Mouse (Mus musculus) embryonic facial prominence, embryonic 11.5 days (tissue): Measurements from ENCODE around the gene Sult6b1. TPM values are rescaled to one million over a fixed set of nuclear protein-coding genes. Genes with fewer than 3 reads are reported as not detected.

Source experiments
- ATAC-seq: fragments of 200-750 bp; cut with Nextera tagmentation; replicated peaks from 2 replicates; pipeline ENCODE4 v1.8.0; 2017; ENCODE audit warnings: low read depth; ENCODE audit not compliant: insufficient number of reproducible peaks, low FRiP score, low TSS enrichment
- DNase-seq: peaks from one replicate; pipeline ENCODE4 v3.0.0-alpha.2; 2015; ENCODE audit warnings: low spot score
- H3K27ac ChIP-seq: fragments of 300-500 bp; sonication (generic); replicated peaks from 2 replicates; pipeline ENCODE4 v1.5.1; 2014; ENCODE audit warnings: mild to moderate bottlenecking, low read depth, low read length, control low read depth
- H3K27me3 ChIP-seq: fragments of 300-500 bp; sonication (generic); 2 replicates; pipeline ENCODE4 v1.6.1; 2014; ENCODE audit warnings: mild to moderate bottlenecking, low read length, moderate library complexity, mixed read lengths; ENCODE audit not compliant: control insufficient read depth, insufficient read depth
- H3K36me3 ChIP-seq: fragments of 300-500 bp; sonication (generic); replicated peaks from 2 replicates; pipeline ENCODE4 v1.6.1; 2014; ENCODE audit warnings: low read depth, mild to moderate bottlenecking, low read length, moderate library complexity, mixed read lengths; ENCODE audit not compliant: control insufficient read depth, insufficient read depth
- H3K4me1 ChIP-seq: fragments of 300-500 bp; sonication (generic); 2 replicates; pipeline ENCODE4 v1.6.1; 2014; ENCODE audit warnings: low read length, mixed read lengths; ENCODE audit not compliant: control insufficient read depth, insufficient read depth
- H3K4me2 ChIP-seq: fragments of 300-500 bp; sonication (generic); 2 replicates; pipeline ENCODE4 v1.6.1; 2014; ENCODE audit warnings: low read depth, mild to moderate bottlenecking, control low read depth, low read length, moderate library complexity
- H3K4me3 ChIP-seq: fragments of 300-500 bp; sonication (generic); 2 replicates; pipeline ENCODE4 v1.5.1; 2014; ENCODE audit warnings: low read depth, low read length, control low read depth
- H3K9ac ChIP-seq: fragments of 300-500 bp; sonication (generic); replicated peaks from 2 replicates; pipeline ENCODE4 v1.6.1; 2014; ENCODE audit warnings: mild to moderate bottlenecking, control low read depth, low read length
- H3K9me3 ChIP-seq: fragments of 300-500 bp; sonication (generic); replicated peaks from 2 replicates; pipeline ENCODE4 v1.6.1; 2016; ENCODE audit warnings: mild to moderate bottlenecking, low read length, inconsistent platforms, mixed read lengths; ENCODE audit not compliant: control insufficient read depth
- WGBS: fragments of 180-500 bp; shearing (Covaris S2); extraction: QIAGEN DNeasy Blood & Tissue Kit; methylation state at CpG from one replicate; pipeline ENCODE4 v1.1.7; 2014; 5-methylcytosine and 5-hydroxymethylcytosine counted together
- polyA plus RNA-seq: library from polyadenylated mRNA; unstranded; fragments of >200 nt; fragmentation: Nextera tagmentation; extraction: Ambion mirVana; gene quantifications from 2 replicates; pipeline ENCODE4 v1.2.1, GENCODE M21; 2014

Gene Sult6b1
- polyA plus RNA-seq, 1 experiment from 2014 or later, result 0.45 TPM

- H3K4me2 ChIP-seq, result no peak overlapping the region
- no peak overlapping the region for H3K27ac ChIP-seq
- no peak overlapping the region for H3K9ac ChIP-seq
- H3K9me3 ChIP-seq, result no peaks in the 10 kb centered on the region
- no peaks in the 10 kb centered on the region for H3K4me1 ChIP-seq
- ATAC-seq, result no peak
- no peak for DNase-seq
- no peak overlapping the region for H3K4me3 ChIP-seq
- 88% methylated on average over 2 of the region's 2 CpGs for WGBS
- H3K27me3 ChIP-seq, result no peaks in the 10 kb centered on the region
- H3K36me3 ChIP-seq, result no peaks in the 10 kb centered on the region
Observed at GRCm38 (mm10) chr17:78903158-78903557, 3.6 kb downstream of the Sult6b1 start.

DNA sequence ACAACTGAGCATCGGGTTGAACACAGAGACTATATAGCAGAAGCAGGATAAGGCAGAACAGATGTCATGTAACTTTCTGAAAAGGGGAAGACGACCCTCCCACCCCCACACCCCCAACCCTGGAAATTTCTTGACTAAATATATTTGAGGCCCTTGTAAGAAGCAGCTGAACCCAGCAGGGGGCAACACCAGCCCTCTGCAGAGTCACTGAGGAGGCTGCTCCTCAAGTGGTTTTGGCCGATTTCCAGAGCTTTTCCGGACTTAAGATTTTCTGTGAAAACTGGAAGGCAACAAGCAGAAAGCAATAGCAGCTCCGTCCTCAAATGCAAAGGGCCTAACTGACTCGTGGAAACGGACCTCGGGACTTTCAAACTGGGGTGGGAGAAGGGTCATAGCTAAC, 11.4 kb downstream of the Sult6b1 start:
- no peak overlapping the region for H3K4me2 ChIP-seq
- H3K27me3 ChIP-seq, result no peaks in the 10 kb centered on the region
- no peaks in the 10 kb centered on the region for H3K9me3 ChIP-seq
- no peaks in the 10 kb centered on the region for H3K4me1 ChIP-seq
- no peaks in the 10 kb centered on the region for H3K36me3 ChIP-seq
- H3K4me3 ChIP-seq, result no peak overlapping the region
- H3K27ac ChIP-seq, result no peak overlapping the region
- peak; percentile 72 for DNase-seq
- no peak overlapping the region for H3K9ac ChIP-seq
- 39% methylated on average over 8 of the region's 8 CpGs for WGBS
- ATAC-seq, result no peak

- H3K9ac ChIP-seq, result no peak overlapping the region
Observed at GRCm38 (mm10) chr17:78894991-78895390, 11.8 kb downstream of the Sult6b1 start.

DNA sequence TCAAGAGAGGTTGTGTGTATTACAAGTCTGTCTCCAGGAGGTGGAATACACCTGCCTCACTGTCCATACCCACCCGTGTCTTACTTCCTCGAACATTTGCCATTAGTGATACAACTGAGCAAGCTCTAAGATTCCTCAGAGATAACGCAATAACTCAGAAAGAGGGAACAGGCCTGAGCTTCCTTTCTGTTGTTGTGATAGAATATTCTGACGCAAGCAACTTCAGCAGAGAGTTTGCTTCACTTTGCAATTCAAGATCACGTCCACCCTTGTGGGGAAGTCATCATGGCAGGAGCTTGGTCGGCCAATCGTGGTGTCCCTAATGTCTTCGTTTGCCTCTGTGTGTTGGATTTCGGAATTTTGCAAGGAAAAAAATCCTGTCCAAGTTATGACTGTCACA, 15.8 kb downstream of the Sult6b1 start:
- Histone ChIP-seq H3K36me3 (no peaks in the 10 kb centered on the region), H3K27me3 (no peaks in the 10 kb centered on the region), H3K4me1 (no peaks in the 10 kb centered on the region), H3K4me2 (no peak overlapping the region), H3K4me3 (no peak overlapping the region), H3K27ac (no peak overlapping the region), H3K9me3 (no peaks in the 10 kb centered on the region), H3K9ac (no peak overlapping the region)
- ATAC-seq (no peak), DNase-seq (no peak)
- WGBS, result 84% methylated on average over 9 of the region's 9 CpGs

More at GRCm38 (mm10) chr17:78894991-78895390, 11.8 kb downstream of the Sult6b1 start:
- H3K4me1 ChIP-seq, result no peaks in the 10 kb centered on the region
- H3K27me3 ChIP-seq, result no peaks in the 10 kb centered on the region
- H3K4me3 ChIP-seq, result no peak overlapping the region
- H3K4me2 ChIP-seq, result no peak overlapping the region
- ATAC-seq (no peak), DNase-seq (no peak)
- no peaks in the 10 kb centered on the region for H3K9me3 ChIP-seq
- no peaks in the 10 kb centered on the region for H3K36me3 ChIP-seq
- 82% methylated on average over 7 of the region's 7 CpGs for WGBS
- H3K27ac ChIP-seq, result no peak overlapping the region

DNA sequence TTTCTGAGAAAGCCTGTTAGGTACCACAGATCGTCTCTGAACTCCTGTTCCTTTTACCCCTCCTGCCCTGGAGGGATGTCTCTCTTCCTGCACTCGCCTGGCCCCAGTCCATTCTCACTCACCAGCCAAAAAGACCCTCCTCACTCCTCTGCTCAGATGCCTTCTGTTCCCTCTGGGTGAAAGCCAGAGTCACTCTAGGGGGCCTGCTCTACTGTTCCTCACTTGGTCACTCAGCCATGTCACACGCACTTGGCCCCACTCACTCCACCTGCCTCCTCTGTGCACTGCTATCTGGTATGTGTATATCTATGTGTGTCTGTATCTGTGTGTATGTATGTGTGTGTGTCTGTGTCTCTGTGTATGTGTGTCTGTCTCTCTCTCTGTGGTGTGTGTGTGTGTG, 17.6 kb downstream of the Sult6b1 start:
- DNase-seq (no peak), ATAC-seq (no peak)
- H3K4me3 ChIP-seq, result no peak overlapping the region
- whole genome bisulfite sequencing, result 35% methylated on average over 3 of the region's 3 CpGs
- no peaks in the 10 kb centered on the region for H3K9me3 ChIP-seq
- H3K4me2 ChIP-seq, result no peak overlapping the region
- no peaks in the 10 kb centered on the region for H3K27me3 ChIP-seq
- no peaks in the 10 kb centered on the region for H3K36me3 ChIP-seq
- H3K9ac ChIP-seq, result no peak overlapping the region
- no peaks in the 10 kb centered on the region for H3K4me1 ChIP-seq
- no peak overlapping the region for H3K27ac ChIP-seq

- no peaks in the 10 kb centered on the region for H3K9me3 ChIP-seq
- ATAC-seq (no peak), DNase-seq (no peak)
- H3K36me3 ChIP-seq, result no peaks in the 10 kb centered on the region
- no peak overlapping the region for H3K9ac ChIP-seq
- WGBS, result 82% methylated on average over 4 of the region's 4 CpGs
- H3K4me2 ChIP-seq, result no peak overlapping the region
- H3K27me3 ChIP-seq, result no peaks in the 10 kb centered on the region
- H3K4me1 ChIP-seq, result no peaks in the 10 kb centered on the region
- no peak overlapping the region for H3K27ac ChIP-seq
- H3K4me3 ChIP-seq, result no peak overlapping the region
Observed at GRCm38 (mm10) chr17:78888554-78888953, 18.2 kb downstream of the Sult6b1 start.

- Histone ChIP-seq H3K4me1 (no peaks in the 10 kb centered on the region), H3K4me3 (no peak overlapping the region), H3K36me3 (no peaks in the 10 kb centered on the region), H3K4me2 (no peak overlapping the region), H3K9ac (no peak overlapping the region), H3K27me3 (no peaks in the 10 kb centered on the region), H3K27ac (no peak overlapping the region), H3K9me3 (no peaks in the 10 kb centered on the region)
- 88% methylated on average over 5 of the region's 5 CpGs for WGBS
- ATAC-seq, result no peak
- DNase-seq, result no peak
Observed at GRCm38 (mm10) chr17:78885286-78886065, 21.3 kb downstream of the Sult6b1 start.

- DNase-seq, result no peak
- Histone ChIP-seq H3K9ac (no peak overlapping the region), H3K9me3 (no peaks in the 10 kb centered on the region), H3K4me3 (no peak overlapping the region), H3K36me3 (no peaks in the 10 kb centered on the region), H3K27me3 (no peaks in the 10 kb centered on the region), H3K4me1 (no peaks in the 10 kb centered on the region), H3K27ac (no peak overlapping the region), H3K4me2 (no peak overlapping the region)
- no peak for ATAC-seq
- 83% methylated on average over 4 of the region's 4 CpGs for WGBS
Observed at GRCm38 (mm10) chr17:78883291-78883690, 23.5 kb downstream of the Sult6b1 start.
